Mouse (Mus musculus): ENCODE measurements around the gene Tmem205.

DNA sequence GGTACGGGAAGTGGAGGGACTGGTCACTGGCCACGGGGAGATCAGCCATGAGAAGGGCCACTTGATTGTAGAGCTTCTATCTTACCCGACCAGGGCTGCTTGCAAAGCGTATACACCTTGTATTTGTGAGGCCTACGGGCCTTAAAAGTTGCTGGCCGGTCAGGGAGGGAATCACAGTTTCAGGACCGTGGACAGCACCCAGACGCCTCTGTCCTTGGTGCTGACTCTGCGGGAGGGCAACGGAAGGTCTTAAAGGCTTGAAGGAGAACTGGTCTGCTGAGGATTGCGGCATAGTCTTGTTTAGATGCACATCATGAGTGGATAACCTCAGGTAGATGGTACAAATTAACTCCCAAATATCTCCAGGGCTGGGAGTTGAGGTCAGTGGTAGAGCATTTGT is 23.0 kb upstream of the Tmem205 start:
- TF ChIP-seq GATA1 (IDR thresholded peaks at IDR 0.05; ENCODE audit: borderline replicate concordance, low read length), result no peak
- no peak for TF ChIP-seq FLI1 (IDR thresholded peaks at IDR 0.05; ENCODE audit: low read length)
